Mouse (Mus musculus): ENCODE results near the gene Qser1. TPM values are rescaled to one million over a fixed set of nuclear protein-coding genes. Genes with fewer than 3 reads are reported as not detected.
"Not testable (repeated sequence)": the region's sequence is repeated elsewhere in the genome, so short reads cannot be mapped to it uniquely, and the experiment has no call there.

Qser1 gene
- polyA plus RNA-seq (2012; rRNA removed): 6.0 and 7.9 TPM in 2 replicates

DNA sequence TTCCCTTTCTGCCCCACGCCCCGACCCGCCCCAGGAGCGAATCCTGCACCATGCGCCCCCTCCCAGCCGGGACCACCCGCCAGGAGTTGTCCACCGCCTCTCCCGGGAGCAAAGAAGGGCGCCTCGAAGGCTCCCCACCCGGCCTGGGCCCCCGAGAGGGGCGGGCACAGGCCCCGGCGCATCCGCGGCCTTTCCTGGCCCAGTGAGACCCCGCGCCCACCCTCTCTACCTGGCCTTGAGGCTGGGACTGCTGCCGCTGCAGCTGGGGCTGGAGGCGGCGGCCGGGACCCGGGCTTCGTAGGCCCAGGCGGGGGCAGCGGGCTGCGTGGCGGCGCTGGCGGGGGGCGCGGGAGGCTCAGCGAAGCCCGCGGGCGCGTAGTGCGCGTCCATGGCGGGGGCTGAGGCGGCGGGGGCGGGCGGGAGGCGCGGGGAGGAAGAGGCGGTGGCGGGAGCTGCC is at the start of gene Qser1:
Qser1 (minus strand) TSS at position 390 of the 457 bp plus-strand sequence.
- Histone ChIP-seq H3K36me3 (ENCODE audit: control insufficient read depth, insufficient read depth, low read length) (no peaks in the 10 kb centered on the region), H3K4me3 (ENCODE audit: control insufficient read depth, low read depth, low read length) (peak within 1 kb of the TSS; percentile 97), H3K27me3 (ENCODE audit: control insufficient read depth, insufficient read depth, low read length) (no peaks in the 10 kb centered on the region), H3K4me1 (ENCODE audit: control insufficient read depth, insufficient read depth, low read length) (peaks cover 11% of the 10 kb centered on the region), H3K27ac (ENCODE audit: control insufficient read depth, insufficient read depth, low read depth, low read length) (peak within 1 kb of the TSS; percentile 96)
- TF ChIP-seq POLR2A (IDR thresholded peaks at IDR 0.05; ENCODE audit: control insufficient read depth, low read depth, low read length) (no peak), CTCF (IDR thresholded peaks at IDR 0.05; ENCODE audit: control insufficient read depth, insufficient read depth, insufficient replicate concordance, low read depth, low read length) (no peak)

DNA sequence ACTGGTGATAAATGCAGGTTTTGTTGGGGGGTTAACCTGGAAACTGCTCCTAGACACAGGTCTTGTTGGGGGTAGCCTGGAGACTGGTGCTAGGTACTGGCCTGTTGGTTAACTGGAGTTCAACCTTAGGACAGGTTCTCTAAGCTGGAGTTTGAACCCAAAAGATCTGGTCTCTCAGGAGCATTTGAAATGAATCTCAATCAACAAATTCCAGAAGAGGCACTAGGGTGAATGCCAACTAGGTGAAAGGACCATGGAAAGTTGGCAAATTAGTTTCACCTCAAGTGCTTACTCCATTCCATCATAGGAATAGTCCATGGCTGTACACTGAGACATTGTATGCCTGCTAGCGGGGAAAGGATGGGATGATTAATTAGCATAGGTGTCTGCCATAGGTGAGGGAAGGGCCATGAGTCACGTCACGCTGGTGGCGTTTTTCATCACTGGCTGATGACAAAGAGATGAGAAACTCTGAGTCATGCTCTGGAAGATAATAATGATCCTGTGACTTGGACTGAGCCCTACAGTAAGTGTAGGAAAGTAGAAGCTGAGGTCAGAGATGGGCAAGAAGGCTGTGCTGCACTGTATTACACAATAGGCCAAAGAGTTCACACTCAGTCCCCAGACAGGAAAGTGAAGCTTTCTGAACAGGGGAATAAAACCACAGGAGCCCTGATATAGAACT is 47.8 kb upstream of the Qser1 start:
- Histone ChIP-seq H3K4me3 (ENCODE audit: control insufficient read depth, low read depth, low read length) (no peak overlapping the region), H3K27ac (ENCODE audit: control insufficient read depth, insufficient read depth, low read depth, low read length) (no peak overlapping the region), H3K4me1 (ENCODE audit: control insufficient read depth, insufficient read depth, low read length) (no peaks in the 10 kb centered on the region), H3K27me3 (ENCODE audit: control insufficient read depth, insufficient read depth, low read length) (no peaks in the 10 kb centered on the region), H3K36me3 (ENCODE audit: control insufficient read depth, insufficient read depth, low read length) (no peaks in the 10 kb centered on the region)
- no peak for TF ChIP-seq CTCF (IDR thresholded peaks at IDR 0.05; ENCODE audit: control insufficient read depth, insufficient read depth, insufficient replicate concordance, low read depth, low read length)
- TF ChIP-seq POLR2A (IDR thresholded peaks at IDR 0.05; ENCODE audit: control insufficient read depth, low read depth, low read length): no peak

DNA sequence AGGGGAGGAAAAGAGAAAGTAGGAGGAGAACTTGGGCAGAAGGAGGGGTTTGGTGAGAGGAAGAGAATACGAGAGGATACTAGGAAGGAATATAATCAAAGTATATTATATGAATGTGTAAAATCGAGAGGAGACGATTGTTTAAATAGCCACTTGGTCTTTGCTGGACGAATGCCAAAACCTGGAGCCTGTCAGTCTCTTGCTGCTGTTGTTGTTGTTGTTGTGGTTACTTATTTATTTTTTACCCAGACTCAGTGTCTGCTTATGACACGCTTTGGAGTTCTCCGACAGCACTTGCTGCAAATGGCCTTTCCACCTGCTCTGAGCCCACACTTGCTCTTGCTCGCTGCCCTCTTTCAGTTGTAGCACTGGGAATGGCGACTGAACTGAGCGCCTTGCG is 43.9 kb upstream of the Qser1 start:
- no peaks in the 10 kb centered on the region for H3K36me3 ChIP-seq (ENCODE audit: control insufficient read depth, insufficient read depth, low read length)
- H3K27me3 ChIP-seq (ENCODE audit: control insufficient read depth, insufficient read depth, low read length): no peaks in the 10 kb centered on the region
- H3K27ac ChIP-seq (ENCODE audit: control insufficient read depth, insufficient read depth, low read depth, low read length): no peak overlapping the region
- no peak for TF ChIP-seq CTCF (IDR thresholded peaks at IDR 0.05; ENCODE audit: control insufficient read depth, insufficient read depth, insufficient replicate concordance, low read depth, low read length)
- no peak for TF ChIP-seq POLR2A (IDR thresholded peaks at IDR 0.05; ENCODE audit: control insufficient read depth, low read depth, low read length)
- H3K4me1 ChIP-seq (ENCODE audit: control insufficient read depth, insufficient read depth, low read length): no peaks in the 10 kb centered on the region
- H3K4me3 ChIP-seq (ENCODE audit: control insufficient read depth, low read depth, low read length): no peak overlapping the region

DNA sequence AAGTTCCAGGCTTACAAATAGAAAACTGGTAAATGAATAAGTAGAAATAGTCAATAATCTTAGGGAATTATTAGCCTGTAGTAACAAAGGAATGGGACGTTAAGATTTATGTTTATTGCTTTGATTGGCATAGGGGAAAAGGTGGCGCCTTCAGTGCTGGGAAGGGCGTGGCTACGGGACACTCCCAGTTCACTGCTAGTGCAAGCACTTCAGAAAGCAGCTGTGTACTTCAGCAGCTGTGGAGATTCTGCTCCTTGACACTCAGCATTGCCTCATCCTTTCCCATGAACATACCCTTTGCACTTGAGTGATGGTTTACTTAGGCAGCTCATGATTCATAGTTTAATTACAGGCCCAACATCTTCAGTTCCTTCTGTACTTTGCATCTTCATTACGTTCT is 42.5 kb upstream of the Qser1 start:
- Histone ChIP-seq H3K36me3 (ENCODE audit: control insufficient read depth, insufficient read depth, low read length) (no peaks in the 10 kb centered on the region), H3K27ac (ENCODE audit: control insufficient read depth, insufficient read depth, low read depth, low read length) (no peak overlapping the region), H3K4me1 (ENCODE audit: control insufficient read depth, insufficient read depth, low read length) (no peaks in the 10 kb centered on the region), H3K27me3 (ENCODE audit: control insufficient read depth, insufficient read depth, low read length) (no peaks in the 10 kb centered on the region), H3K4me3 (ENCODE audit: control insufficient read depth, low read depth, low read length) (no peak overlapping the region)
- no peak for TF ChIP-seq CTCF (IDR thresholded peaks at IDR 0.05; ENCODE audit: control insufficient read depth, insufficient read depth, insufficient replicate concordance, low read depth, low read length)
- TF ChIP-seq POLR2A (IDR thresholded peaks at IDR 0.05; ENCODE audit: control insufficient read depth, low read depth, low read length): no peak

DNA sequence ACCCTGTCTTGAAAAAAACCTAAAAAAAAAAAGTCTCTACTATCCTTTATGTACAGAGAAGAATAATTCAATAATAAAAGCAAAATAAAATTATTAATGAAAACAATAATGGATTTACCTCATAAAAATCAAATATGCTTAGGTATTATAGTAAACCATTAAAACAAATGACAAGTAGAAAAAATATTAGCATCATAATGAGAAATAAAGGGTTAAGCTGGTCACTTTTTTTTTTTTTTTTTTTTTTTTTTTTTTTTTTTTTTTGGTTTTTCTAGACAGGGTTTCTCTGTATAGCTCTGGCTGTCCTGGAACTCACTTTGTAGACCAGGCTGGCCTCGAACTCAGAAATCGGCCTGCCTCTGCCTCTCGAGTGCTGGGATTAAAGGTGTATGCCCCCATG is 41.5 kb upstream of the Qser1 start:
- not testable (repeated sequence) for H3K36me3 ChIP-seq (ENCODE audit: control insufficient read depth, insufficient read depth, low read length); H3K4me1 ChIP-seq (ENCODE audit: control insufficient read depth, insufficient read depth, low read length); H3K27me3 ChIP-seq (ENCODE audit: control insufficient read depth, insufficient read depth, low read length); H3K4me3 ChIP-seq (ENCODE audit: control insufficient read depth, low read depth, low read length); H3K27ac ChIP-seq (ENCODE audit: control insufficient read depth, insufficient read depth, low read depth, low read length)

DNA sequence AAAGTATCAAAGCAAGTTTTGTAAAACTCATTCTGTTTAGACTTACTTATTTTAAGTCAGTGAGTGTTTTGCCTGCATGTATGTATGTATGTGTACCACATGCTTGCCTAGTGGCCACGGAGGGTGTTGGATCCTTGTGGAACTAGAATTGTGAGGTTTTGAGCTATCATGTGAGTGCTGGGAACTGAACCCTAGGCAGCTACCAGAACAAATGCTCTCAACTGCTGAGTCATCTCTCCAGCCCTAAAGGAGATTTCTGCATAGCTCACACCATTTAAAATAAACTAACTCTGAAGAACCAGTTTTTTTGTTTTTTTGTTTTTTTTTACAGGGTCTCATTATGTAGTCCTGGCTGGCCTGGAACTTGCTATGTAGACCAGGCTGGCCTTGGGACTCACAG is 39.7 kb upstream of the Qser1 start:
- Histone ChIP-seq H3K36me3 (ENCODE audit: control insufficient read depth, insufficient read depth, low read length) (no peaks in the 10 kb centered on the region), H3K4me1 (ENCODE audit: control insufficient read depth, insufficient read depth, low read length) (no peaks in the 10 kb centered on the region), H3K27ac (ENCODE audit: control insufficient read depth, insufficient read depth, low read depth, low read length) (no peak overlapping the region), H3K4me3 (ENCODE audit: control insufficient read depth, low read depth, low read length) (no peak overlapping the region), H3K27me3 (ENCODE audit: control insufficient read depth, insufficient read depth, low read length) (no peaks in the 10 kb centered on the region)
- TF ChIP-seq POLR2A (IDR thresholded peaks at IDR 0.05; ENCODE audit: control insufficient read depth, low read depth, low read length): no peak
- no peak for TF ChIP-seq CTCF (IDR thresholded peaks at IDR 0.05; ENCODE audit: control insufficient read depth, insufficient read depth, insufficient replicate concordance, low read depth, low read length)

DNA sequence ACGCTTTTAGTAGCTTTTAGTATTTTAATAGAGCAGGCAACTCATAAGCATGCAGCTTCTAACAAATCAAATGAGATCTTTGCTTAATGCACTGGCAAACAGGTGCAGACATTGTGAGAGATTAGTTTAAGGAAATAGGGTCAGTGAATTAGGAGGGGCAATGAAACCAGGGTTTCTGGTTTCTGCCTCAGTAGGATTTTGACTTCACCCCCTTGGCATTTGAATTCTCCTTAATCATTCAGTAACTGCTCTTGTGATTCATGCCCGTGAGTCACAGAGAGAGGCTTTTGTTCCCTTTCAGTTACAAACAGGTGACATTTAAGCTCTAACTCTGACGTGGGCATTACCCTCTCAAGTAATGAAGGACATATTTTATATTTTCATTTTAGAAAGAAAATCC is 39.2 kb upstream of the Qser1 start:
- Histone ChIP-seq H3K4me1 (ENCODE audit: control insufficient read depth, insufficient read depth, low read length) (no peaks in the 10 kb centered on the region), H3K27me3 (ENCODE audit: control insufficient read depth, insufficient read depth, low read length) (no peaks in the 10 kb centered on the region), H3K4me3 (ENCODE audit: control insufficient read depth, low read depth, low read length) (no peak overlapping the region), H3K36me3 (ENCODE audit: control insufficient read depth, insufficient read depth, low read length) (no peaks in the 10 kb centered on the region), H3K27ac (ENCODE audit: control insufficient read depth, insufficient read depth, low read depth, low read length) (no peak overlapping the region)
- TF ChIP-seq POLR2A (IDR thresholded peaks at IDR 0.05; ENCODE audit: control insufficient read depth, low read depth, low read length) (no peak), CTCF (IDR thresholded peaks at IDR 0.05; ENCODE audit: control insufficient read depth, insufficient read depth, insufficient replicate concordance, low read depth, low read length) (no peak)

DNA sequence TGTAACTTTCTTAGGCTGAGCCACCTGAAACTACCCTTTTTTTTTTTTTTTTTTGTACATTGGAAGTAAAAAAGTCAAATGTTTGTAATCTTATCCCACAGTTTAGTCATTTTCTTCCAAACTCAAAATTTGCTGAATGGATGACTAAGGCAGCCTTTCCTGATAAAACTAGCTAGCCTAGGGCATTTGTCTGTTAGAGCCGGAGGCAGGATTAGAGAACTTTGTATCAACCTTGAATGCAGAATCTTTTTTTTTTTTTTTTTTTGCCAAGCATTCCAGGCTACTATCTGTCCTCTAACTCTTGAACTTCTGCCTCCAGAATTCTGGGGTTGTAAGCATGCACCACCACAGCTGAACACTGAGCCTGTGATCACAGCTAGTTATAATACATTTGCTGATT is 38.3 kb upstream of the Qser1 start:
- TF ChIP-seq POLR2A (IDR thresholded peaks at IDR 0.05; ENCODE audit: control insufficient read depth, low read depth, low read length) (no peak), CTCF (IDR thresholded peaks at IDR 0.05; ENCODE audit: control insufficient read depth, insufficient read depth, insufficient replicate concordance, low read depth, low read length) (no peak)
- H3K27ac ChIP-seq (ENCODE audit: control insufficient read depth, insufficient read depth, low read depth, low read length): no peak overlapping the region
- no peaks in the 10 kb centered on the region for H3K36me3 ChIP-seq (ENCODE audit: control insufficient read depth, insufficient read depth, low read length)
- no peaks in the 10 kb centered on the region for H3K27me3 ChIP-seq (ENCODE audit: control insufficient read depth, insufficient read depth, low read length)
- no peak overlapping the region for H3K4me3 ChIP-seq (ENCODE audit: control insufficient read depth, low read depth, low read length)
- H3K4me1 ChIP-seq (ENCODE audit: control insufficient read depth, insufficient read depth, low read length): no peaks in the 10 kb centered on the region
